Mouse (Mus musculus): ENCODE measurements around the gene Psma3.

The Psma3 gene

DNA sequence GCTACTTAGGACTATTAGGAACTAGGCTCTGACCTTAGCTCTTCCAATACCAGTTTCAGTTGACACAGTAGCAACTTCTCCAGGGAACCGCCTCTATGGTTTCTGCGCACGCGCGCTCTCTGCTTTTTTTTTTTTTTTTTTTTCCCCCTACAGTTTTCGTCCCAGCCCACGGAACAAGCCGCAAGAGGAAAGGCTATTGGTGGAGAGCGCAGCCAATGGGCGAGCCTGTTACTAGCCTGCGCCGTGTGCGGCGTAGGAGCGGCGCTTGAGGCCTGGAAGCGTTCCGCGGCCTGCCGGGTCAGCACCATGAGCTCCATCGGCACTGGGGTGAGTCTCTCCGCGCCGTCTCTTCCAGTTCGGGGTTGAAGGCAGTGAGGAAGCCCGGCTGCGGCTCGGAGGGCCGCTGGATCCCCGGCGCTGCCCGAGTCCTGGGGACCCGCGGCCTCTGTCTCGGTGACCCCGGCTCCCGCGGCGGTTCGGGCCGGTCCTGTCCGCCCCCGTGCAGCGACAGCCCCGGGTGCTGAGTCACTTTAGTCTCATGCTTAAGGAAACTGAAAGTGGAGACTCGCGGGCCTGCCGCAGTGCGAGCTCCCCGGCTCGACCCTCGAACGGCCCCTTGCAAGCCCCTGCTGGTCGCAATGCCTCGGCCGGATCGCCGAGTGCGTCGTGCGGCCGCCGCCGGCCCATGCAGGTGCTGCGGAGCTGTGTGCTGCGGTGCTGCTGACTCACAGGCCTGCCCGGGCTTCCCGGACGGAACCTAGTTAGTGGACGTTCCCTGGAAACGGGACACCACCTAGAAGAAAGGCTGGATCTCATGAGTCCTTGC lies at the start of gene Psma3:
Gene Psma3 (plus strand): TSS at position 181 of the 826 bp plus-strand sequence.
- DNase-seq: peak; percentile 93

DNA sequence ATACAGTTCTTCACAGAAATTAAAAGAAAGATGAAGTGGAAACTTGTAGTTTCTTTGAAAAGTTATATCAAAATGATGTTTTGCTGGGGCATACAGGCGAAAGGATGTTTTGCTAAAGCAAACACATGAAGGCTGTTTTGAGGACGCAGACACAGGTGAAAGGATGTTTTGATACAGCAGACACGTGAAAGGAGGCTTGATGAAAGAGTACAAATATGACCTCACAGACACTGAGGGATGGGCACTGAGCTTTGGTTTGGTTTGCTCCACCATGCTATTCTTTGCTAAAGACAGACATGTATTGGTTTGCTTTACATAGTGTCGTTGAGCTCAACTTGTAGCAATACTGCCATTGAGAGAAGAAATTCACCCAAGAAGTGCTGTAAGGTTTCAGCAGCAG lies 44.6 kb upstream of the Psma3 start:
- DNase-seq: no peak

- peak; percentile 47 for DNase-seq
Observed at GRCm38 (mm10) chr12:70937150-70937549, 37.3 kb upstream of the Psma3 start.

DNA sequence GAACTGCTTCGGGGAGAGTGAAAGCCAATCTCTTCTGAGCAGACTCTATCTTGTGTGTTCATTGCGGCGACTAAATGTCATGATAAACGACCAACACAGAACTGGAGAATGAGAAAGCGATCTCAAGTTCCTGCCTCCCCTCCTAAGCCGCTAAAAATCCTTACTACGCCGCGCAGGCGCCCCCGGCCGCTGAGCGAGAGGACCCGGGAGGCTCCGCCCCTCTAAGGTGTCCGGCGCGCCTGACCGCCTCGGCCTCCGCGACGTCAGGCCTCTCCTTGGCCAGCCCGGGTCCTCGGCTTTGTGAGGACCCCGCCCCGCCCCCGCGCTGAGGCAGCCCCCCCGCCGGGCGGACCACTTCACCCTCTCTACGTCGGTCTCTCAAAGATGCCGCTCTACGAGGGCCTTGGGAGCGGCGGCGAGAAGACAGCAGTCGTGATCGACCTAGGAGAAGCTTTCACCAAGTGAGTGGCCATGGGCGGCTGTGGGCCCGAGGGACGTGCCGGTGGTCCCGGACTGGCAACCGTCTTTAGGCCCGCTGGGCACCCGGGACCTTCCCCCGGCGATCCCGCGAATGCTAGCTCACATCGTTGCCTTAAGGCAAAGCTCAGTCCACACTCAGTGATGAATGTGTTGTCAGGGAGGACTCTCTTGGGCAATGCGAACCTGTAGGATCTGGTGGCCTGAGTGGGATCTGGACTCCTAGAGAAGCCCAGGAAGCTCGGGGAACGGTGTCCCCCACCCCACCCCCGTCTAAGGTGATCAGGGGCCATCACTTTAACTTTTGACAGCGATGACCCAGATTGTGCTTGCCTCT lies 36.6 kb upstream of the Psma3 start, which contains the start of gene Actr10:
Gene Actr10 (plus strand): TSS at position 287 of the 814 bp plus-strand sequence.
- DNase-seq: peak; percentile 93

GRCm38 (mm10) chr12:70940806-70941205 lies 33.6 kb upstream of the Psma3 start:
- DNase-seq: no peak

- DNase-seq: no peak
Observed at GRCm38 (mm10) chr12:70944181-70944580, 30.2 kb upstream of the Psma3 start.

- no peak for DNase-seq
Observed at GRCm38 (mm10) chr12:70946585-70947256, 27.7 kb upstream of the Psma3 start.

DNA sequence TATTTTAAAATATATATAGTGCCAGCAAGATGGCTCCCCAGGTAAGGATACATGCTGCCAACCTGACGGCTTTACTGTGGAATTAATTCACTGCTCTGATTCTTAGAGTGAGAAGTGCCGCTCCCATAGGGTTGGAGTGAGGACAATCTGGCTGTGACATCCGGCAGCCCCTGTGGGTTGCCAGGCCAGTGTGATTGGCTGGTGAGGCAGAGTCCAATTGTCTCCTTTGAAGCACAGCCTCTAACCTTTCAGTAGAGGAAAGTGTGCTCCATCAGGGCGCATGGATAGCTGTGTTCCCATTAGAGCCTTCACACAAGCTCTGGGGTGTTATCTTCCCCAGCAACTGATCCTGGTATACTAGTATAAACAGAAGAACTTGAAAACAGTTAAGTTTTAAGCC lies 15.8 kb upstream of the Psma3 start:
- DNase-seq: no peak

GRCm38 (mm10) chr12:70967581-70967980 lies 6.8 kb upstream of the Psma3 start:
- no peak for DNase-seq

GRCm38 (mm10) chr12:70968141-70968790 lies 6.2 kb upstream of the Psma3 start:
- peak; percentile 88 for DNase-seq

DNA sequence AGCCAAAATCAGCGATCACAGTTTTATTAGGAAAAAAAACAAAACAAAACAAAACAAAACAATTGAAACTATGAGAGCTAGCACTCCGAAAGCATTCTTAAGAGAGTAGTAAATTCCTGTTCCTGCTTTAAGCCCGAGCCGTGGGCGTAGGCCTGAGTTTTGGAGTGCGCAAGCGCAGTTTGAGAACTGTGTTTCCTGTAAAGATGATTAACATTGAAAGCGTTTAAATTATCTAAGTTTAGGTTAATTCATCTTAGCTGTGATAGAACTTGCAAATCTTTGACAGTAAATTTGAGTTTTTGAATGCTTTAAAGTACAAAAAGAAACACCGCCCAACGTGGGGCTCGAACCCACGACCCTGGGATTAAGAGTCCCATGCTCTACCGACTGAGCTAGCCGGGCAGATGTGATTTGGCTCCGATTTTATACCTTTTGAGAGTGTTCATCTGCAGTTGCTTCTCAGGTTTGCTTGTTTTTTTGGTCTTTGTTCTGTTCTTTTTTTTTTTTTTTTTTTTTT lies 5.6 kb upstream of the Psma3 start:
- DNase-seq: peak; percentile 86

DNA sequence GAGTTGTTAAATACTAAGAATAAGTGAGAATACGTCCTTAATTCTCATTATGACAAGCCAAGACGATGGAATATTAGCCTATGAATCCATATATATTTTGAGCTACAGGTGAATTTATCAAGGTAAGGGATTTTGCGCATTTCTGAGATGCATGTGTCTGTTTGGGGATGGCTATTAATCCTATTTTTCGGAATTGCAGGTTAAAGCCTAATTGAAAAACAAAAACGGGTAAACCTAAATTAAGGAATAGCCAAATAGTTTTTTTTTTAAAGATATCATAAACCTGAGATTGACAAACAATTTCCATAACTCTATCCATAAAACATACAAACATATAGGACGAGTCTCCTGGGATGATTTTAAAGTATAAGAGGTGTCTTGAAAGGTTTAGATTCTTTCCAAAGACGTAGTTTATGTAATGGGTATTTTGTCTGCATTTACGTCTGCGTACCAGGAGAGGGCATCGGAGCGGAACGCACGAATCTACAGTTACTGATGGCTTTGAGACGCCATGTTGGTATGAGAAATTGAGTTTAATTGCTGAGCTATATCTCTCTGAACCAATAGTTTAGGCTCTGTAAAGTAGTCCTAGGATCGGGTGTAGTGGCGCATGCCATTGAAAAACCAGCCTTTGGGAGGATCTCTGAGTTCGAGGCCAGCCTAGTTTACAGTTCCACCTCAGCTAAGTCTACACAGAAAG lies 4.8 kb upstream of the Psma3 start:
- DNase-seq: peak; percentile 72

GRCm38 (mm10) chr12:70973831-70974230 lies 590 bp upstream of the Psma3 start:
- DNase-seq: peak; percentile 37

- DNase-seq: no peak
Observed at GRCm38 (mm10) chr12:70975406-70975805, 985 bp downstream of the Psma3 start.

GRCm38 (mm10) chr12:70975891-70976290 lies 1.5 kb downstream of the Psma3 start:
- DNase-seq: no peak

- no peak for DNase-seq
Observed at GRCm38 (mm10) chr12:70978345-70978744, 3.9 kb downstream of the Psma3 start.

GRCm38 (mm10) chr12:70984855-70985550 lies 10.6 kb downstream of the Psma3 start:
- DNase-seq: no peak

- DNase-seq: no peak
Observed at GRCm38 (mm10) chr12:70997225-70997624, 22.8 kb downstream of the Psma3 start.

DNA sequence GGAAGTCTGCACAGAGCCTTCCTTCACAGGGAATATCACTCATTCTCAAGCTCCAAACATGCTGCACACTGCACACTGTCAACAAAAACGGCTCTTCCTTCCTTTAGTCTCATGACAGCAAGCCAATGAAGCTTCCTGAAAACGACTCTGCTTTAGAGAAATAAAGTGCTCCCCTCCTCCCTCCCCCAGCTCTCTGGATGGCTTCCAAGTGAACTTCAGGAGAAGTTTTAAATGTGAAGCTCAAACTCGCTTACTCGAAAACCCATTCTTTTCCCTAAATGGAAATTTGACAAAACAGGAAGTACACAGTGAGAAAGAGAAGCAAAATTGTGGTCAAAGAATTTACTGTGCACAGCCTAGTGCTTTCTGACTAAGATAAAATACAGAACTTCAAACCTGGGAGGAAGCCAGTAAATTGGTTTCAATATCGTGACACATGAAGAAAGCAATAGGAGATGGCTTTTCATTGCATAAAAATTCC lies 25.0 kb downstream of the Psma3 start:
- DNase-seq: no peak

DNA sequence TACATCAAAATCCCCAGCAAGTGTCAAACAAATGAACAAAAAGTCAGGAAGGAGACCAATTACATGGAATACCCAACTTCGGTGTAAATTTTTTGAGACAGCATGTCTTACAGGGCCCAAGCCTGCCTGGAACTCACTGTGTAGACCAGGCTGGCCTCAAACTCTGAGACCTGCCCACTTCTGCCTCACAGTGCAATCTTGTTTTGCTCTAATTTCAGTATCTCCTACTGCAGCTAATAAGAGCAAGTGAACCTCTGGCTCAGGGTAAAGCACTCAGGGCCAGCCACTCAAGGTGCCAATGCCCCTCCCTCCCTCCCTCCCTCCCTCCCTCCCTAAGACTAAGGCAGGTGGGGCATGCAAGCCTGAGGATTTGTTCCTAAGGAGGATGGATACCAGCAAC lies 25.9 kb downstream of the Psma3 start:
- no peak for DNase-seq

- no peak for DNase-seq
Observed at GRCm38 (mm10) chr12:71001456-71001855, 27.0 kb downstream of the Psma3 start.
